Mouse (Mus musculus): ENCODE measurements at regions not wholly inside any gene's neighbourhood (a gene's known extent, or its start where the extent isn't known, plus 50 kb on each side); places are given as distances from the start of the nearest gene placed in this dataset.

GRCm38 (mm10) chr13:101612786-101613185 lies 155.2 kb downstream of the Pik3r1 start:
- no peak for TF ChIP-seq EP300 (IDR thresholded peaks at IDR 0.05; ENCODE audit: insufficient read depth, low read depth, low read length)
- TF ChIP-seq CTCF (IDR thresholded peaks at IDR 0.05; ENCODE audit: low read depth, low read length) = no peak

Measured in ES-Bruce4 (cell line).